ENCODE assay signal across 8 mouse cellular contexts in genomic region chr17:46073730-46074301, GRCm38 (mm10). TPM values are rescaled to one million over a fixed set of nuclear protein-coding genes. Genes with fewer than 3 reads are reported as not detected.
A peak's percentile ranks its signal among the peaks of the same experiment; 100 is the strongest.
DNase-seq lines count a peak whose midpoint lies in the region; ATAC-seq and TF ChIP-seq lines count a peak whose summit lies in the region.

No protein-coding gene starts in this region.

- H3K36me3 ChIP-seq in heart, embryonic 15.5 days: no peaks in the 10 kb centered on the region
- H3K36me3 ChIP-seq in lung, embryonic 14.5 days (ENCODE audit: insufficient read depth): no peaks in the 10 kb centered on the region
- no peaks in the 10 kb centered on the region for H3K36me3 ChIP-seq in forebrain, embryonic 12.5 days (replicated peaks)

- WGBS in heart, embryonic 15.5 days: 32% methylated on average over 23 of the region's 23 CpGs
- WGBS in lung, embryonic 14.5 days: 12% methylated on average over 23 of the region's 23 CpGs
- WGBS in forebrain, embryonic 12.5 days: 81% methylated on average over 23 of the region's 23 CpGs

- peak; percentile 84 for ATAC-seq in CD4-positive, CD25-positive, alpha-beta regulatory T cell, adult 4 months
- ATAC-seq in heart, embryonic 15.5 days (replicated peaks; ENCODE audit: insufficient number of reproducible peaks, insufficient read depth, low FRiP score, low read depth): peak; percentile 58
- ATAC-seq in lung, embryonic 14.5 days (ENCODE audit: insufficient read depth): peak; percentile 86
- no peak for ATAC-seq in forebrain, embryonic 12.5 days (ENCODE audit: low FRiP score)

- peak overlapping the region; percentile 18; the same call in 1 of the 2 replicates for H3K27ac ChIP-seq in heart, embryonic 15.5 days
- peak overlapping the region; percentile 19; the same call in 1 of the 2 replicates for H3K27ac ChIP-seq in lung, embryonic 14.5 days (ENCODE audit: low read depth)
- H3K27ac ChIP-seq in forebrain, embryonic 12.5 days: no peak overlapping the region

- peak overlapping the region; percentile 58 for H3K4me2 ChIP-seq in heart, embryonic 15.5 days
- H3K4me2 ChIP-seq in lung, embryonic 14.5 days: peak overlapping the region; percentile 57
- no peak overlapping the region for H3K4me2 ChIP-seq in forebrain, embryonic 12.5 days

- DNase-seq in R1 (ENCODE audit: low read depth, low spot score): peak; percentile 83
- peak; percentile 41 to 59 for DNase-seq in cerebellum, postnatal 25 days
- DNase-seq in kidney, postnatal 10 days: peak; percentile 82
- peak; percentile 94 for DNase-seq in lung, embryonic 14.5 days
- DNase-seq in spleen, postnatal 14 days (ENCODE audit: low spot score in 2 of 2): peak; percentile 67 to 71

- no peak overlapping the region; the same call in 1 of the 2 replicates for H3K9ac ChIP-seq in heart, embryonic 15.5 days
- peak overlapping the region; percentile 17; the same call in 1 of the 2 replicates for H3K9ac ChIP-seq in lung, embryonic 14.5 days
- no peak overlapping the region for H3K9ac ChIP-seq in forebrain, embryonic 12.5 days

- no peak for TF ChIP-seq CTCF in lung, embryonic 14.5 days (IDR thresholded peaks at IDR 0.05; ENCODE audit: low read depth)

- H3K27me3 ChIP-seq in heart, embryonic 15.5 days: no peaks in the 10 kb centered on the region
- H3K27me3 ChIP-seq in lung, embryonic 14.5 days (ENCODE audit: insufficient read depth, low read length): no peaks in the 10 kb centered on the region
- H3K27me3 ChIP-seq in forebrain, embryonic 12.5 days: no peaks in the 10 kb centered on the region

- peaks cover 17% of the 10 kb centered on the region for H3K4me1 ChIP-seq in heart, embryonic 15.5 days (replicated peaks)
- peaks cover 14% of the 10 kb centered on the region for H3K4me1 ChIP-seq in lung, embryonic 14.5 days (ENCODE audit: insufficient read depth)
- 0 out of 2 replicates have a peak, but pooled peaks cover 2% of the 10 kb centered on the region for H3K4me1 ChIP-seq in forebrain, embryonic 12.5 days

- no peaks in the 10 kb centered on the region for H3K9me3 ChIP-seq in heart, embryonic 15.5 days (replicated peaks)
- H3K9me3 ChIP-seq in lung, embryonic 14.5 days (ENCODE audit: low read depth, low read length): 0 out of 2 replicates have a peak, but pooled peaks cover under 1% of the 10 kb centered on the region
- H3K9me3 ChIP-seq in forebrain, embryonic 12.5 days: no peaks in the 10 kb centered on the region

- no peak overlapping the region; the same call in 1 of the 2 replicates for H3K4me3 ChIP-seq in heart, embryonic 15.5 days
- peak overlapping the region; percentile 23 for H3K4me3 ChIP-seq in lung, embryonic 14.5 days (ENCODE audit: low read depth, low read length)
- H3K4me3 ChIP-seq in forebrain, embryonic 12.5 days (replicated peaks): no peak overlapping the region

RNA-seq across cellular contexts. Expression of gene Mrps18a, which starts 37.0 kb away (rescaled TPM):
- 100 to 1,000 TPM; 112 to 139 TPM for polyA plus RNA-seq in CD4-positive, CD25-positive, alpha-beta regulatory T cell, adult 4 months (2017; shearing (Covaris generic))
- 118 and 121 TPM in 2 replicates for polyA plus RNA-seq in heart, embryonic 15.5 days (2015; fragmentation: Nextera tagmentation; extraction: Ambion mirVana)
- 147 and 149 TPM in 2 replicates for polyA plus RNA-seq in lung, embryonic 14.5 days (2014; fragmentation: Nextera tagmentation; extraction: Ambion mirVana)
- 117 and 121 TPM in 2 replicates for polyA plus RNA-seq in forebrain, embryonic 12.5 days (2016; fragmentation: Nextera tagmentation; extraction: Ambion mirVana)

RNA-seq across cellular contexts. Expression of gene Vegfa, which starts 41.6 kb away (rescaled TPM):
- not detected for polyA plus RNA-seq in CD4-positive, CD25-positive, alpha-beta regulatory T cell, adult 4 months (2017; shearing (Covaris generic))
- polyA plus RNA-seq in heart, embryonic 15.5 days (2015; fragmentation: Nextera tagmentation; extraction: Ambion mirVana): 6.0 and 7.4 TPM in 2 replicates
- 6.6 and 7.7 TPM in 2 replicates for polyA plus RNA-seq in lung, embryonic 14.5 days (2014; fragmentation: Nextera tagmentation; extraction: Ambion mirVana)
- 4.1 TPM in 2 replicates for polyA plus RNA-seq in forebrain, embryonic 12.5 days (2016; fragmentation: Nextera tagmentation; extraction: Ambion mirVana)
